Mouse (Mus musculus): ENCODE data around the gene Sox11. TPM values are rescaled to one million over a fixed set of nuclear protein-coding genes. Genes with fewer than 3 reads are reported as not detected.

Gene Sox11
- total RNA-seq (2014; rRNA removed) (95.5 and 101 TPM in 2 replicates), polyA plus RNA-seq (2015; fragmentation: Nextera tagmentation; extraction: Ambion mirVana) (92.9 and 97.8 TPM in 2 replicates)

- under 1% methylated on average over 84 of the region's 95 CpGs for WGBS
- Histone ChIP-seq H3K9me3 (ENCODE audit: low read length) (no peaks in the 10 kb centered on the region), H3K4me2 (ENCODE audit: low read depth, low read length) (peak within 1 kb of the TSS; percentile 72), H3K4me1 (ENCODE audit: insufficient read depth, low read length) (peaks cover 4% of the 10 kb centered on the region), H3K4me3 (ENCODE audit: low read length) (peak within 1 kb of the TSS; percentile 97), H3K27ac (peak within 1 kb of the TSS; percentile 97), H3K36me3 (ENCODE audit: insufficient read depth, low read length) (no peaks in the 10 kb centered on the region), H3K27me3 (ENCODE audit: insufficient read depth, low read length) (no peaks in the 10 kb centered on the region), H3K9ac (replicated peaks; ENCODE audit: low read length) (peak within 1 kb of the TSS; percentile 94)
- DNase-seq (ENCODE audit: low spot score) (peak; percentile 79), ATAC-seq (peak; percentile 19)
- TF ChIP-seq CTCF (IDR thresholded peaks at IDR 0.05; ENCODE audit: low read depth) = no peak
Observed at GRCm38 (mm10) chr12:27341871-27342690, at the start of gene Sox11. Sox11 (minus strand) TSS chr12:27342574.

GRCm38 (mm10) chr12:27391652-27392305 is 49.4 kb upstream of the Sox11 start:
- H3K27me3 ChIP-seq (ENCODE audit: insufficient read depth, low read length) = no peaks in the 10 kb centered on the region
- no peak for ATAC-seq
- H3K27ac ChIP-seq = no peak overlapping the region
- no peaks in the 10 kb centered on the region for H3K4me1 ChIP-seq (ENCODE audit: insufficient read depth, low read length)
- no peaks in the 10 kb centered on the region for H3K36me3 ChIP-seq (ENCODE audit: insufficient read depth, low read length)
- WGBS = 49% methylated on average over 7 of the region's 7 CpGs
- H3K4me3 ChIP-seq (ENCODE audit: low read length) = no peak overlapping the region
- no peak for DNase-seq (ENCODE audit: low spot score)
- no peaks in the 10 kb centered on the region for H3K9me3 ChIP-seq (ENCODE audit: low read length)
- H3K9ac ChIP-seq (replicated peaks; ENCODE audit: low read length) = no peak overlapping the region
- H3K4me2 ChIP-seq (ENCODE audit: low read depth, low read length) = no peak overlapping the region
- no peak for TF ChIP-seq CTCF (IDR thresholded peaks at IDR 0.05; ENCODE audit: low read depth)

GRCm38 (mm10) chr12:27390439-27390838 is 48.1 kb upstream of the Sox11 start:
- H3K4me3 ChIP-seq (ENCODE audit: low read length) = no peak overlapping the region
- no peaks in the 10 kb centered on the region for H3K4me1 ChIP-seq (ENCODE audit: insufficient read depth, low read length)
- no peaks in the 10 kb centered on the region for H3K9me3 ChIP-seq (ENCODE audit: low read length)
- ATAC-seq (no peak), DNase-seq (ENCODE audit: low spot score) (no peak)
- no peaks in the 10 kb centered on the region for H3K27me3 ChIP-seq (ENCODE audit: insufficient read depth, low read length)
- H3K4me2 ChIP-seq (ENCODE audit: low read depth, low read length) = no peak overlapping the region
- H3K36me3 ChIP-seq (ENCODE audit: insufficient read depth, low read length) = no peaks in the 10 kb centered on the region
- WGBS = 65% methylated on average over 3 of the region's 3 CpGs
- no peak overlapping the region for H3K9ac ChIP-seq (replicated peaks; ENCODE audit: low read length)
- TF ChIP-seq CTCF (IDR thresholded peaks at IDR 0.05; ENCODE audit: low read depth) = no peak
- H3K27ac ChIP-seq = no peak overlapping the region

- Histone ChIP-seq H3K4me2 (ENCODE audit: low read depth, low read length) (no peak overlapping the region), H3K9me3 (ENCODE audit: low read length) (no peaks in the 10 kb centered on the region), H3K4me3 (ENCODE audit: low read length) (no peak overlapping the region), H3K27me3 (ENCODE audit: insufficient read depth, low read length) (no peaks in the 10 kb centered on the region), H3K9ac (replicated peaks; ENCODE audit: low read length) (no peak overlapping the region), H3K36me3 (ENCODE audit: insufficient read depth, low read length) (no peaks in the 10 kb centered on the region), H3K27ac (no peak overlapping the region), H3K4me1 (ENCODE audit: insufficient read depth, low read length) (no peaks in the 10 kb centered on the region)
- ATAC-seq (no peak), DNase-seq (ENCODE audit: low spot score) (no peak)
- TF ChIP-seq CTCF (IDR thresholded peaks at IDR 0.05; ENCODE audit: low read depth) = no peak
Observed at GRCm38 (mm10) chr12:27389429-27389828, 47.1 kb upstream of the Sox11 start.

- WGBS = 82% methylated on average over 3 of the region's 3 CpGs
- no peak for DNase-seq (ENCODE audit: low spot score)
- Histone ChIP-seq H3K4me3 (ENCODE audit: low read length) (no peak overlapping the region), H3K27me3 (ENCODE audit: insufficient read depth, low read length) (no peaks in the 10 kb centered on the region), H3K36me3 (ENCODE audit: insufficient read depth, low read length) (no peaks in the 10 kb centered on the region), H3K4me1 (ENCODE audit: insufficient read depth, low read length) (no peaks in the 10 kb centered on the region), H3K27ac (no peak overlapping the region), H3K9me3 (ENCODE audit: low read length) (no peaks in the 10 kb centered on the region), H3K4me2 (ENCODE audit: low read depth, low read length) (no peak overlapping the region), H3K9ac (replicated peaks; ENCODE audit: low read length) (no peak overlapping the region)
- no peak for TF ChIP-seq CTCF (IDR thresholded peaks at IDR 0.05; ENCODE audit: low read depth)
- ATAC-seq = no peak
Observed at GRCm38 (mm10) chr12:27372505-27372904, 30.1 kb upstream of the Sox11 start.

- no peak for TF ChIP-seq CTCF (IDR thresholded peaks at IDR 0.05; ENCODE audit: low read depth)
- Histone ChIP-seq H3K27ac (no peak overlapping the region), H3K4me1 (ENCODE audit: insufficient read depth, low read length) (no peaks in the 10 kb centered on the region), H3K27me3 (ENCODE audit: insufficient read depth, low read length) (no peaks in the 10 kb centered on the region), H3K4me3 (ENCODE audit: low read length) (no peak overlapping the region), H3K9me3 (ENCODE audit: low read length) (no peaks in the 10 kb centered on the region), H3K36me3 (ENCODE audit: insufficient read depth, low read length) (no peaks in the 10 kb centered on the region), H3K9ac (replicated peaks; ENCODE audit: low read length) (no peak overlapping the region), H3K4me2 (ENCODE audit: low read depth, low read length) (no peak overlapping the region)
- DNase-seq (ENCODE audit: low spot score) = no peak
- WGBS = 82% methylated on average over 2 of the region's 2 CpGs
- ATAC-seq = no peak
Observed at GRCm38 (mm10) chr12:27370756-27371155, 28.4 kb upstream of the Sox11 start.

GRCm38 (mm10) chr12:27367476-27367875 is 25.1 kb upstream of the Sox11 start:
- H3K4me2 ChIP-seq (ENCODE audit: low read depth, low read length) = no peak overlapping the region
- no peak for ATAC-seq
- no peak for TF ChIP-seq CTCF (IDR thresholded peaks at IDR 0.05; ENCODE audit: low read depth)

More at GRCm38 (mm10) chr12:27367476-27367875, 25.1 kb upstream of the Sox11 start:
- Histone ChIP-seq H3K9ac (replicated peaks; ENCODE audit: low read length) (no peak overlapping the region), H3K4me3 (ENCODE audit: low read length) (no peak overlapping the region), H3K4me1 (ENCODE audit: insufficient read depth, low read length) (no peaks in the 10 kb centered on the region), H3K27me3 (ENCODE audit: insufficient read depth, low read length) (no peaks in the 10 kb centered on the region), H3K9me3 (ENCODE audit: low read length) (no peaks in the 10 kb centered on the region), H3K36me3 (ENCODE audit: insufficient read depth, low read length) (no peaks in the 10 kb centered on the region), H3K27ac (no peak overlapping the region)
- 83% methylated on average over 2 of the region's 2 CpGs for WGBS
- DNase-seq (ENCODE audit: low spot score) = no peak
